Mouse (Mus musculus) lung, postnatal 4 days (tissue): Measurements from ENCODE around the gene Gm3618.
"Not testable (repeated sequence)": the region's sequence is repeated elsewhere in the genome, so short reads cannot be mapped to it uniquely, and the experiment has no call there.

Source experiments
- DNase-seq, 2 experiments: peaks; one replicate each; pipeline ENCODE4 v3.0.0; 2021

Gene Gm3618

DNA sequence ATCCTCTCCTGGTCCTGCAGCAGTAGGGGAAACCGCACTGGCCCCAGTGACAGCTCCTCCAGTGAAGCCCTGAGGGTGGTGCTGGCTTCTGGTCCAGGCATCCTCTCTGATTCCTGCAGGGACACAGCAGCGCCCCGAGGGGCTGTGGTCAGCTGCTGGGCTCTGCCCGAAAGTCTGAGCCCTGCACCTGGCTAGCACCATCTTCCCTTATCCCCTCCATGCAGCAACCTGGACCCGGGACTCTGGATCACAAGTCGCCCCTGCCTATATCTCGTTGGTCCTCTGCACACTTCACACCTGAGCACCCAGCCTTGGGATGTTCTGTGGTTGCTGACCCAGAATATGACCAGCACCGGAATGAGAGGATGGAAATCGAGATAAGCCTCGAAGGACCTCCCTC, at the start of gene Gm3618:
TSS of gene Gm3618 (minus strand) at position 101 of the 400 bp plus-strand sequence.
- not testable (repeated sequence) for DNase-seq

- DNase-seq, result not testable (repeated sequence)
Measured at GRCm38 (mm10) chr14:6390219-6390618, 46.7 kb upstream of the Gm3618 start, which contains the start of gene Gm16440. Gene Gm16440, minus strand, starts transcription at chr14:6390319.

- DNase-seq, result not testable (repeated sequence)
Measured at GRCm38 (mm10) chr14:6304743-6305142, 38.7 kb downstream of the Gm3618 start, which contains the start of gene Gm21103. Gene Gm21103, minus strand, starts transcription at chr14:6304843.

DNA sequence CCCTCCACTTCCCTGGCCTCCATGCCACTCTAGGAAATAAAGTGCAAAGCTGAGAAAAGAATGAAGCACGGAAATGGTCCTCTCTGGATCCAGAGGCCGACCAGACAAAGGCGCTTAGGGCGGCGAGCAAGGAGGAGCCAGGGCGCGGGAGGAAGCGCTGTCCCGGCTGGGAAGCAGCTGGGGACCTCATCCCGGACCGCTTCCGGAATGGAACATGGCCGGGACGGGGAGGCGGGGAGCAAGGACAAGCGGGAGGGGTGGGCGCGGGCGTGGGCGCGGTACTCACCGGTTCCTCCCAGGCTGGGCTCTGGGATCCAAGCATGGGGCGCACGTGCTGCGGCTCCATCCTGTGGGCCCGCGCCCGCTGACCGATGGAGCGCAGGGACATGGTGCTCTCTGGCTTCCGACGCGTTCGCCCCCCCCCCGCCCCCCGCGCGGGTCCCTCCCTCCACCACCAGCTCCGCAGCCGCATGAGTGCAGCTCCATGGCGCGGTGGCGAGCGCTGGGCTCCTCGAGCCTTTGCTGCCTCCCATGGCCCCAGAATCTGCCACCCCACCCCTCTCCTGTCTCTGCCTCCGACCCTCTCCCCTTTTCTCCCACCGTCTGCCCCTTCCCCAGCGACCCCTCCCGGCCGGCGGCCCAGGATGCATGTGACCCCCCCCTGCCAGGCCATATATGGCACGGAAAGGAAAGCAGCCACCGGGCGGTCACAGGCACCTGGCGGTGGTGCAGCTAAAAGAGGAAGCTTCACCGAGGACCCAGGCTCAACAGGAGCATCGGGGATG, 56.4 kb downstream of the Gm3618 start, which contains the start of gene Gm3411:
TSS of gene Gm3411 (minus strand) at position 320 of the 785 bp plus-strand sequence.
- peak; percentile 63 to 82 for DNase-seq
